In genomic region chr12:79191701-79192100, GRCm38 (mm10) we compare ENCODE assay signal across 8 mouse cellular contexts. TPM values are rescaled to one million over a fixed set of nuclear protein-coding genes. Genes with fewer than 3 reads are reported as not detected.
A peak's percentile ranks its signal among the peaks of the same experiment; 100 is the strongest.
DNase-seq lines count a peak whose midpoint lies in the region; ATAC-seq and TF ChIP-seq lines count a peak whose summit lies in the region.

No protein-coding gene starts in this region.

- DNase-seq in CD8-positive naive resting alpha-beta T cell, adult 2 months (ENCODE audit: low read depth in 2 of 2, low spot score in 2 of 2): peak; percentile 72 to 83
- DNase-seq in brain, embryonic 18.5 days (ENCODE audit: low read depth, low spot score): peak; percentile 64
- DNase-seq in liver, embryonic 14.5 days (ENCODE audit: low read depth in 3 of 3, low spot score in 3 of 3): peak; percentile 72 to 79 (median 74)
- DNase-seq in neural tube, embryonic 10.5 days (ENCODE audit: extremely low spot score, low spot score): peak; percentile 76

- no peaks in the 10 kb centered on the region for H3K27me3 ChIP-seq in erythroblast, embryonic 14.5 days (ENCODE audit: control insufficient read depth)
- H3K27me3 ChIP-seq in heart, embryonic 12.5 days (replicated peaks): no peaks in the 10 kb centered on the region
- no peaks in the 10 kb centered on the region for H3K27me3 ChIP-seq in kidney, embryonic 16.5 days (ENCODE audit: insufficient read depth, low read length)
- H3K27me3 ChIP-seq in liver, embryonic 14.5 days (ENCODE audit: control insufficient read depth, insufficient read depth, low read length): no peaks in the 10 kb centered on the region
- no peaks in the 10 kb centered on the region for H3K27me3 ChIP-seq in stomach, embryonic 16.5 days (ENCODE audit: control insufficient read depth, insufficient read depth, low read length)

- peak overlapping the region; percentile 56 for H3K27ac ChIP-seq in heart, embryonic 12.5 days (ENCODE audit: poor library complexity, severe bottlenecking)
- no peak overlapping the region for H3K27ac ChIP-seq in kidney, embryonic 16.5 days (ENCODE audit: low read length)
- H3K27ac ChIP-seq in liver, embryonic 14.5 days: peak overlapping the region; percentile 77; the same call in 1 of the 2 replicates
- peak overlapping the region; percentile 67; the same call in 1 of the 2 replicates for H3K27ac ChIP-seq in stomach, embryonic 16.5 days (ENCODE audit: low read length)

- 6% methylated on average over 14 of the region's 14 CpGs for WGBS in heart, embryonic 12.5 days
- 5% methylated on average over 14 of the region's 14 CpGs for WGBS in kidney, embryonic 16.5 days
- 4% methylated on average over 14 of the region's 14 CpGs for WGBS in liver, embryonic 14.5 days (ENCODE audit: insufficient replicate concordance)
- 6% methylated on average over 14 of the region's 14 CpGs for WGBS in stomach, embryonic 16.5 days

- peak; percentile 85 for ATAC-seq in heart, embryonic 12.5 days (ENCODE audit: insufficient number of reproducible peaks, low FRiP score)
- peak; percentile 94 for ATAC-seq in kidney, embryonic 16.5 days (ENCODE audit: low FRiP score, low TSS enrichment)
- ATAC-seq in liver, embryonic 14.5 days (ENCODE audit: insufficient read depth): peak; percentile 73
- ATAC-seq in stomach, embryonic 16.5 days (ENCODE audit: insufficient read depth, low FRiP score): peak; percentile 78

- peak overlapping the region; percentile 94 for H3K4me2 ChIP-seq in heart, embryonic 12.5 days
- peak overlapping the region; percentile 85 for H3K4me2 ChIP-seq in kidney, embryonic 16.5 days (replicated peaks; ENCODE audit: low read depth, low read length)
- H3K4me2 ChIP-seq in liver, embryonic 14.5 days (ENCODE audit: low read depth): peak overlapping the region; percentile 98
- peak overlapping the region; percentile 72 for H3K4me2 ChIP-seq in stomach, embryonic 16.5 days (ENCODE audit: low read depth, low read length)

- TF ChIP-seq CTCF in liver, embryonic 14.5 days (IDR thresholded peaks at IDR 0.05; ENCODE audit: low read depth): peak; percentile 73

- no peak for TF ChIP-seq EP300 in liver, embryonic 14.5 days (IDR thresholded peaks at IDR 0.05; ENCODE audit: low read depth)

- peaks cover 29% of the 10 kb centered on the region for H3K4me1 ChIP-seq in erythroblast, embryonic 14.5 days (ENCODE audit: control insufficient read depth)
- peaks cover 12% of the 10 kb centered on the region for H3K4me1 ChIP-seq in heart, embryonic 12.5 days (replicated peaks)
- peaks cover 12% of the 10 kb centered on the region for H3K4me1 ChIP-seq in kidney, embryonic 16.5 days (ENCODE audit: insufficient read depth, low read length)
- peaks cover 7 to 14% of the 10 kb centered on the region in 2 experiments for H3K4me1 ChIP-seq in liver, embryonic 14.5 days (replicated peaks; ENCODE audit: control insufficient read depth in 2 of 2, insufficient read depth in 2 of 2, low read length in 1 of 2)
- H3K4me1 ChIP-seq in stomach, embryonic 16.5 days (ENCODE audit: control insufficient read depth, insufficient read depth, low read length): peaks cover 4% of the 10 kb centered on the region

- H3K36me3 ChIP-seq in erythroblast, embryonic 14.5 days (ENCODE audit: control insufficient read depth): peaks cover 29% of the 10 kb centered on the region
- peaks cover 18% of the 10 kb centered on the region for H3K36me3 ChIP-seq in heart, embryonic 12.5 days
- H3K36me3 ChIP-seq in kidney, embryonic 16.5 days (ENCODE audit: insufficient read depth, low read length): peaks cover 2% of the 10 kb centered on the region; the same call in 1 of the 2 replicates
- H3K36me3 ChIP-seq in liver, embryonic 14.5 days (replicated peaks; ENCODE audit: control insufficient read depth, insufficient read depth, low read depth): peaks cover 14% of the 10 kb centered on the region
- H3K36me3 ChIP-seq in stomach, embryonic 16.5 days (ENCODE audit: control insufficient read depth, insufficient read depth, low read length): peaks cover 11% of the 10 kb centered on the region; the same call in 1 of the 2 replicates

- no peaks in the 10 kb centered on the region for H3K9me3 ChIP-seq in erythroblast, embryonic 14.5 days (ENCODE audit: control insufficient read depth, low read length)
- no peaks in the 10 kb centered on the region for H3K9me3 ChIP-seq in heart, embryonic 12.5 days (replicated peaks)
- no peaks in the 10 kb centered on the region for H3K9me3 ChIP-seq in kidney, embryonic 16.5 days (ENCODE audit: low read length)
- H3K9me3 ChIP-seq in liver, embryonic 14.5 days (ENCODE audit: control insufficient read depth, low read length): no peaks in the 10 kb centered on the region
- H3K9me3 ChIP-seq in stomach, embryonic 16.5 days (replicated peaks; ENCODE audit: control insufficient read depth, low read length): no peaks in the 10 kb centered on the region

- peak overlapping the region; percentile 80 for H3K9ac ChIP-seq in heart, embryonic 12.5 days
- peak overlapping the region; percentile 72 for H3K9ac ChIP-seq in kidney, embryonic 16.5 days (replicated peaks; ENCODE audit: low read length)
- peak overlapping the region; percentile 79 for H3K9ac ChIP-seq in liver, embryonic 14.5 days (replicated peaks)
- peak overlapping the region; percentile 76 for H3K9ac ChIP-seq in stomach, embryonic 16.5 days (ENCODE audit: low read length)

- peak overlapping the region; percentile 84 for H3K4me3 ChIP-seq in erythroblast, embryonic 14.5 days (replicated peaks)
- H3K4me3 ChIP-seq in heart, embryonic 12.5 days: peak overlapping the region; percentile 79
- peak overlapping the region; percentile 68 for H3K4me3 ChIP-seq in kidney, embryonic 16.5 days (ENCODE audit: low read length)
- peak overlapping the region; percentile 83 to 86 for H3K4me3 ChIP-seq in liver, embryonic 14.5 days (ENCODE audit: insufficient read depth in 1 of 2, low read depth in 2 of 2, low read length in 2 of 2)
- peak overlapping the region; percentile 70 for H3K4me3 ChIP-seq in stomach, embryonic 16.5 days (replicated peaks; ENCODE audit: low read length)

RNA-seq across cellular contexts. Expression of gene Rdh11, which starts 0.4 kb away (rescaled TPM):
- polyA plus RNA-seq in erythroblast, embryonic 14.5 days (2012): 0.08 and 0.22 TPM in 2 replicates
- polyA plus RNA-seq in heart, embryonic 12.5 days (2016; fragmentation: Nextera tagmentation; extraction: Ambion mirVana): 17.5 and 18.4 TPM in 2 replicates
- 27.4 and 28.0 TPM in 2 replicates for polyA plus RNA-seq in kidney, embryonic 16.5 days (2015; fragmentation: Nextera tagmentation; extraction: Ambion mirVana)
- 13.3 and 16.0 TPM in 2 replicates for polyA plus RNA-seq in liver, embryonic 14.5 days (2012; rRNA removed)
- 18.5 and 21.9 TPM in 2 replicates for polyA plus RNA-seq in liver, embryonic 14.5 days (2014; fragmentation: Nextera tagmentation; extraction: Ambion mirVana)
- 30.1 and 33.4 TPM in 2 replicates for polyA plus RNA-seq in stomach, embryonic 16.5 days (2015; fragmentation: Nextera tagmentation; extraction: Ambion mirVana)

RNA-seq across cellular contexts. Expression of gene Rdh12, which starts 17.0 kb away (rescaled TPM):
- 0.04 TPM in 1 of 2 replicates, not detected in the other for polyA plus RNA-seq in erythroblast, embryonic 14.5 days (2012)
- 0.51 and 0.87 TPM in 2 replicates for polyA plus RNA-seq in heart, embryonic 12.5 days (2016; fragmentation: Nextera tagmentation; extraction: Ambion mirVana)
- polyA plus RNA-seq in kidney, embryonic 16.5 days (2015; fragmentation: Nextera tagmentation; extraction: Ambion mirVana): 3.5 and 4.2 TPM in 2 replicates
- polyA plus RNA-seq in liver, embryonic 14.5 days (2012; rRNA removed): 0.25 and 0.31 TPM in 2 replicates
- polyA plus RNA-seq in liver, embryonic 14.5 days (2014; fragmentation: Nextera tagmentation; extraction: Ambion mirVana): 0.37 and 0.40 TPM in 2 replicates
- polyA plus RNA-seq in stomach, embryonic 16.5 days (2015; fragmentation: Nextera tagmentation; extraction: Ambion mirVana): 40.0 and 58.4 TPM in 2 replicates

RNA-seq across cellular contexts. Expression of gene Vti1b, which starts 19.2 kb away (rescaled TPM):
- polyA plus RNA-seq in erythroblast, embryonic 14.5 days (2012): 2.5 and 2.7 TPM in 2 replicates
- polyA plus RNA-seq in heart, embryonic 12.5 days (2016; fragmentation: Nextera tagmentation; extraction: Ambion mirVana): 93.7 and 100 TPM in 2 replicates
- 98.6 and 106 TPM in 2 replicates for polyA plus RNA-seq in kidney, embryonic 16.5 days (2015; fragmentation: Nextera tagmentation; extraction: Ambion mirVana)
- polyA plus RNA-seq in liver, embryonic 14.5 days (2012; rRNA removed): 9.5 and 16.0 TPM in 2 replicates
- polyA plus RNA-seq in liver, embryonic 14.5 days (2014; fragmentation: Nextera tagmentation; extraction: Ambion mirVana): 34.9 and 35.2 TPM in 2 replicates
- polyA plus RNA-seq in stomach, embryonic 16.5 days (2015; fragmentation: Nextera tagmentation; extraction: Ambion mirVana): 105 and 111 TPM in 2 replicates

Comparison
In these comparisons a context has a peak if more than half of its experiments do, and no peak if none do; other contexts are left out.
1. RNA of gene Rdh11, which starts 0.4 kb away (polyA plus RNA-seq): 30.1 to 33.4 TPM in stomach, embryonic 16.5 days, 27.4 to 28.0 TPM in kidney, embryonic 16.5 days, 13.3 to 21.9 TPM in liver, embryonic 14.5 days and 17.5 to 18.4 TPM in heart, embryonic 12.5 days; 0.08 to 0.22 TPM in erythroblast, embryonic 14.5 days; every median in the first group is over 10 times any median in the second.
2. Peak in every context shown above with its lines, with median percentiles within 50 percentile points of each other: DNase-seq, H3K4me3 ChIP-seq, ATAC-seq, H3K4me2 ChIP-seq and H3K9ac ChIP-seq.